Mouse (Mus musculus) embryo, embryonic 11.5 days (tissue): Measurements from ENCODE around the gene Rbm4.

Experiments
- DNase-seq: peaks from one replicate; pipeline ENCODE4 v3.0.0-alpha.2; 2012; ENCODE audit warnings: low read depth, low spot score

The Rbm4 gene

GRCm38 (mm10) chr19:4741482-4741881 is 52.2 kb downstream of the Rbm4 start:
- no peak for DNase-seq

GRCm38 (mm10) chr19:4739762-4740161 is 53.9 kb downstream of the Rbm4 start:
- no peak for DNase-seq

- no peak for DNase-seq
Observed at GRCm38 (mm10) chr19:4739053-4739452, 54.6 kb downstream of the Rbm4 start.

GRCm38 (mm10) chr19:4737866-4738265 is 55.8 kb downstream of the Rbm4 start:
- no peak for DNase-seq
